Mouse (Mus musculus) splenic B cell, adult 2 months (primary cell): ENCODE measurements around the gene Fra10ac1.

Experiments
- DNase-seq: peaks from one replicate; pipeline ENCODE4 v3.0.0-alpha.2; 2011; ENCODE audit warnings: low read depth, low spot score
- H3K27me3 ChIP-seq: 2 replicates; pipeline ENCODE4 v1.6.1; 2012; ENCODE audit warnings: mild to moderate bottlenecking, low read length, moderate library complexity, mixed read lengths; ENCODE audit not compliant: control insufficient read depth, poor library complexity, insufficient read depth, severe bottlenecking
- H3K36me3 ChIP-seq: 2 replicates; pipeline ENCODE4 v1.6.1; 2012; ENCODE audit warnings: mild to moderate bottlenecking, low read length, moderate library complexity, mixed read lengths; ENCODE audit not compliant: control insufficient read depth, poor library complexity, insufficient read depth, severe bottlenecking

Gene Fra10ac1

DNA sequence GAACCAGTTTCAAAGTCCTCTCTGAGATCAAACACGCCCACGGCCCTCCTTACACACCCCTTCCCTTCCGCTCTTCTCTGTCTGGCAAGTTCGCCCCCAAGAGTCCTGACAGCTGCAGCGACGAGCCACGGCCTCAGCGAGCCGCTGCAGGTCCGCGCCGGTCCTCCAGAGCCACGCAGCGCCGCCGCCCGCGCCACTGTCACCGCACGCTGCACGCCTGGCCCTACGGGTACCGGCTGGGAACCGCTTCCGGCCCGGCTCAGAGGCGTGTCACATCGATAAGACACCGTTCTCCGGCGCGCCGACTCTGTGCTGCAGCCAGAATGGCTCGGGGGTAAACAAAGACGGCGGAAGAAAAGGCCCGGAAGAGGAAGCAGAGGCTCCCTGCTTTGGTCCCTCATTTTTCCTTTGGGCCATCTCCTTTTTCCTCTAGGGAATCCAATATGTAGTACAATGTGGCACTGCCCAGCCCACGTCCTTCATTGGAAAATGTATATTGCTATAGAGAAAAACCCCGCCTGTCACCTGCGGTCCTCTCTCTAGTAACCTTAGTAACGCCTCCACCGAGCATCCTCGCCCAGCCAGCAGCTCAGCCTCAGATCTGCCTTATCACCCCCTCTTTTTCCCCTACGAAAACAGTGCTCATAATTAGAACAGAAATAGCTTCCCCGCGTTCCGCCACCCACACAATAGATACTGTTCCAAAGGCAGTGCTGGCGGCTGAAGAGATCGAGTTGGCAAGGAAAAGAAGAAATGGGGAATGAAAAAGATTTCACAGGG is at the start of gene Fra10ac1:
Gene Fra10ac1 (minus strand): TSS at position 252 of the 780 bp plus-strand sequence.
- peak; percentile 88 for DNase-seq
- no peaks in the 10 kb centered on the region for H3K36me3 ChIP-seq
- no peaks in the 10 kb centered on the region; the same call in 1 of the 2 replicates for H3K27me3 ChIP-seq

DNA sequence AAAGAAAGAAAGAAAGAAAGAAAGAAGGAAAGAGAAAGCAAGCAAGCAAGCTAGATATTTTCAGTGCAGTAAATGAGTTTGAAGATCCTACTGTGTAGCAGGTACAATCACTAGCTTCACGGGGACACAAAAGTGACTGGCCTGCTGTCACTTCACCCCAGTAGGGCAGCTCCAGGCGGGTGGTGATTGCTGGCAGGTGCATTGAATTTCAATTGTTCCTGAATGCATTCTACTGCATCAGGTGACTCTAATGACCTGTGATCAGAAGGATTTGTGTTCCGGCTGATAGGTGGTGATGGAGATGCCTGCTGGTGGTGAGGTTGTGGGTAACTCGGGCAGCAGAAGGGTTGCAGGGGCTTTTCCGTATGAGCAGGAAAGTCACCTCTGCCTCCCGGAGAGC is 47.1 kb upstream of the Fra10ac1 start:
- DNase-seq: no peak
- Histone ChIP-seq H3K27me3 (no peaks in the 10 kb centered on the region; the same call in 1 of the 2 replicates), H3K36me3 (no peaks in the 10 kb centered on the region)

DNA sequence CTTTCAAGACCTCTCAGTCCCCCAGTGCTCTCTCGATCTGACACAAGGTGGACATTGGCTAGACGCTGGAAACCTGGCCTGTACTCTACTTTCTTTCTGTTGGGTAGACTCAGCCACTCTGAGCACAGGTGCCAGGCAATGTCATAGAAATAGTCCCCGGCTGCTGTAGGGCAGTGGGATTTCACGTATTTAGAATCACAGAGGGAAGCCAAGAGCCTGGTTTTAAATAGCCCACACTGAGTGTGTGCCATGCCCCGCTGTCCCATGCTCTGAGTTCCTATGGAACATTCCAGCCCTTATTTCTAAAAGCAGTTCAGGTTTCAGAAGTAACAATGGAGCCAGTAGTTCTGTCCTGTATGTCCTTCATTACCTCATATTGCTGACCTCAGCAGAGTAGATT is 43.5 kb upstream of the Fra10ac1 start:
- no peak for DNase-seq
- no peaks in the 10 kb centered on the region for H3K36me3 ChIP-seq

DNA sequence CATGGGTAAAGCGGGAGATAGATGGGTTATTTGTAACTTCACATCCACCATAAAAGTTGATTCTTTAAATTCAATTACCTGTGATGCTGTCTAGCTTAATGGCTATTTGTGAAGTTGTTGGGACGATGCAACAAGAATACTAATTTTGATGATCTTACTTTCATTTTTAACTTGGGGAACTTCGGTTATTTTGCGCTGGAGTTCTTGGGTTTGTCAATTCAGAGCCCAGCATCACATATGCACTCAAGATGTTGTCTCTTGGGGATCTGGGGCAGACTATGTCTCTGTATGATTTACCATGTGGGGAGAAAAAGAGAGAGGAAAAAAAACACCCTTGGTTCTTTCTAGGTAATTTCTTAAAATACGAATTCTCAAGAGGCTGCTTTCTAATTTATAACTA is 41.8 kb upstream of the Fra10ac1 start:
- no peak for DNase-seq
- Histone ChIP-seq H3K27me3 (no peaks in the 10 kb centered on the region; the same call in 1 of the 2 replicates), H3K36me3 (no peaks in the 10 kb centered on the region)

More for the DNA sequence above, 43.5 kb upstream of the Fra10ac1 start:
- no peaks in the 10 kb centered on the region; the same call in 1 of the 2 replicates for H3K27me3 ChIP-seq

DNA sequence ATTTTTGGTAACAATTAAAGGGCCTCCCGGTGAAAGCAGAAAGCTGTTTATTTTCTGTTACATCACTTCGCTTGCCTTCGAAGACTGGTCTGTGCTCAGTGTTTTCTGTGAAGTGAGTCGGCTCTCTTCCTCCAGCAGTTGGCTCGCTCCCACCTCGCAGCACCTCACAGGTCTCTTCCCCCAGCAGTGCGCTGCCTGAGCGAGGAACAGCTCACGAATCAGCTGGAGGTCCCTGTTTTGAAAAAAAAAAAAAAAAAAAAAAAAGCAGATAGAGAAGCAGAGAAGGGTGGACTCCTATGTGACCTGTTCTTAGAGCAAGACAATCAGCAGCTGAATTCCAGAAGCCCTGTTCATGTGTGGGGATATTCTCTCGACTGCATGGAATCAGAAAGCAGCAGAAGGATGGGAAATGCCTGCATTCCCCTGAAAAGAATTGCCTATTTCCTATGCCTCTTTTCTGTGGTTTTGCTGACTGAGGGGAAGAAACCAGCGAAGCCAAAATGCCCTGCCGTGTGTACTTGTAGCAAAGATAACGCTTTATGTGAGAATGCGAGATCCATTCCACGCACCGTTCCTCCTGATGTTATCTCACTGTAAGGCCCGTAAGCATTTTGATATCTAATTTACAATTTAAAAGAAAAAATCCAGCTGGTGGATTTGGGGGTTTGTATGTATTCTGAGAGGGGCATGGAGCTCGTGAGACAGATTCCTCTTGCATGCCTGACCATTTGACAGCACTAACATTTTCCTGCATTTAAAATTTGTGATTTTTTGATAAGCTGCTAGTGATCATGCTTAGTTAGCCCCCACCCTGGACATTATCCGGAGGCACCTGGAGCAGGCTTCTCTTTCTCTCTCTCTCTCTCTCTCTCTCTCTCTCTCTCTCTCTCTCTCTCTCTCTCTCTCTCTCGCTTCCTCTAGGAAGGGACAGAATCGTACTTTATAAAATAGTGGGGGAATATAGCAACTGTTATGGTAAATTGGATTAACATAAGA is 40.8 kb upstream of the Fra10ac1 start, which contains the start of gene Lgi1:
Gene Lgi1 (plus strand): TSS at position 32 of the 996 bp plus-strand sequence.
- no peak for DNase-seq
- no peaks in the 10 kb centered on the region; the same call in 1 of the 2 replicates for H3K27me3 ChIP-seq
- H3K36me3 ChIP-seq: no peaks in the 10 kb centered on the region

DNA sequence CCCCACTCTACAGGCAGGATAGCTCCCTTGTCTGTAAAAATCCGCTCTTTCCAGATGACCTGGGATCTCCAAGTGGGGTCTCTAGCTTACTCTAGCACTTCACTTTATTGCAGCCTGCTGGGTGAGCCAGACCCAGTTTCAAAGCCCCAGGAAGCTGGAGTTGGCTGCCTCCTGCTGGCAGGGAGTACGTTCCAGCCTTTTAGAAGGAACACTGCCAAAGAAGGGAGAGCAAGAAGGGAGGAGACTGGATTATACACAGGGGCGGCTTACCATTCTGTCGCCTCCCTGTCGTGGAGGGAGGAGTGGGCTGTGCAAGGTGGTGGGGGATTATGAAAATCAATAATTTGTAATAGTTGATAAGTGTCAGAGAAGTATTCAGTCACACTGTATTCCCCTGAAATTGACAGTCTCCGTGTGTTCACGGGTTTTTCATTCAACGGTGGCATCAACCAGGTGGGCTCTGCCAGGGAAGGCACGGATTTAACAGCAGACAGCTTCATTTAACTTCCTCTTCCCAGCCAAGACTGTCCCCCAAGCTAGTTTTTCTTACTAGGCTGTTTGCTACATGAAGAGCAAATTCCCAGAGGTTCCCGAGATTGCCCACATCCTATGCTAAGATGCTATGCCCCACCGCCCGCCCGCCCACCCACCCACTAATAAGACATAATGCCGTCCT is 40.0 kb upstream of the Fra10ac1 start:
- no peak for DNase-seq
- Histone ChIP-seq H3K36me3 (no peaks in the 10 kb centered on the region), H3K27me3 (no peaks in the 10 kb centered on the region; the same call in 1 of the 2 replicates)

DNA sequence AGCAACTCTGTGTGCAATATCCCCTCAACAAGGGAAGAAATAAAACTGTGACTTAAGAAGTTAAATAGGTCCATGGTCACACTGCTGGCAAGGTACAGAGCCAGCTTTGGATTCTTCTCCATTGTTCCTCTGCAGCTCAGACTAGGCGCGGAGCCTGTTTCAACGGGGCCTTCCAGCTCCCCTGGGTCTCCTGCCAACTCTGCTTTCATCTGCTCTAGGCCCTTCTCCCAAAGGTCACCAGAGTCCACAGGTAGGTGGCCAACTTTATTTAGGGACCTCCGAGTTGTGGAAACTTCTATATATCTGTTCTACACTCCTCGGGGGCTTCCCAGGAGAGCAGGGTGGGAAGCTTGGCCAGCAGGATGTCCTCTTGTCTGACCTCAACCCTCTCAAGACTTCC is 37.4 kb upstream of the Fra10ac1 start:
- no peak for DNase-seq
- Histone ChIP-seq H3K36me3 (no peaks in the 10 kb centered on the region), H3K27me3 (no peaks in the 10 kb centered on the region)

DNA sequence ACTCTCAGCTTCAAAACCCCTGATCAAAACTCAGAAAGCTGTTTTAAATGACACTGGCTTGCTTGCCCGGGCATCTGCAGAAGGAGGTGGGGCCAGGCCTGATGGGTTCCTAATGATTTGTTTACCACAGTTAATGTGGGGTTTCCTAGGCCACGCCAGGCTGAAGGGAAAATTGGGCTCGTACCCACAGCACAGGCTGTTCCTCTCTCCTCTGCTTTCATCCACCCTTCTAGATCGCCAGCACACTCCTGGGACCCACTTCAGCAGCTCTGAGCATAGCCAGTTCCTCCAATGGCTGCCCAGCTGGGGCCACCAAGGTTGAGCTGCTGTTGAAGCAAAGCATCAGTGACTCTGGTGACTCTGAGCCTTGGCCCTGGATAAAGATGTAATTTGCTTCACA is 36.4 kb upstream of the Fra10ac1 start:
- Histone ChIP-seq H3K27me3 (no peaks in the 10 kb centered on the region), H3K36me3 (no peaks in the 10 kb centered on the region)
- no peak for DNase-seq

DNA sequence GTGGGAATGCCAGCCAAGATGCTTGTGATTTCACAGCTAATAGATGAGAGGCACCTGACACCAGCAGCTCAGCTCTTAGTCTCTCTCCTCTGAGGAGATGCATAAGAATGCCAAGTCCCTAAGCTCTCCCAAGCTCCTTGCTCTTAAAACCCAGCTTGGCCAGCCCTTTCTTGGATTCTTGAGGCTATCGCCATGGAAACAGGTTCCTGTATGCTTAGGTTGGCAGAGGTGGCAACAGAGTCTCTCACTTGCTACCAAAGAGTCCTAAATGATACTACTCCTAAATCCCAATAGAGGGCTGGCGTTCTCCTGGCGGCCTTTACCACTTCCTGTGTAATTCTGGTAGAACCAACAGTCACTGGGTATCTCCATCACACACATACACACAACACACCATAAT is 35.5 kb upstream of the Fra10ac1 start:
- H3K36me3 ChIP-seq: no peaks in the 10 kb centered on the region
- no peaks in the 10 kb centered on the region for H3K27me3 ChIP-seq
- no peak for DNase-seq

DNA sequence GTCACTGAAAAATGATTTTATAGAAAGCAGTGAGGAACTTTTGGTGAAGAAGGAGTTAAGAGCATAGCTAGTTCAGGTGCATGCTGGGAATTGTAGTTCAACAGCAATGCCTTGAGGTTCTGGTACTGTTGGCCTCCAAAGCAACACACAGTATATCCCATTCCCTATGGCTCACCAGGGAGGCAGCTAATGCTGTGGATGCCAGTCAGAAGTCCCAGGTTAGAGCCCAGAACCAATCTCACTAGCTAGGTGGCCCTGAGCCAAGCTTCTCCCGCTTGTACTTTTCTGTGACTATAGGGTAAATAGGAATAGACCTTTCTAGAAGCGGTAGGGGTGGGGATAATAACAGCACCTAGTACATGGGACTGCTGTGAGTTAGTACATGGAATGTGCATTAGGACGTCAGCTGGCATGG is 34.7 kb upstream of the Fra10ac1 start:
- no peaks in the 10 kb centered on the region for H3K27me3 ChIP-seq
- H3K36me3 ChIP-seq: no peaks in the 10 kb centered on the region
- DNase-seq: no peak

DNA sequence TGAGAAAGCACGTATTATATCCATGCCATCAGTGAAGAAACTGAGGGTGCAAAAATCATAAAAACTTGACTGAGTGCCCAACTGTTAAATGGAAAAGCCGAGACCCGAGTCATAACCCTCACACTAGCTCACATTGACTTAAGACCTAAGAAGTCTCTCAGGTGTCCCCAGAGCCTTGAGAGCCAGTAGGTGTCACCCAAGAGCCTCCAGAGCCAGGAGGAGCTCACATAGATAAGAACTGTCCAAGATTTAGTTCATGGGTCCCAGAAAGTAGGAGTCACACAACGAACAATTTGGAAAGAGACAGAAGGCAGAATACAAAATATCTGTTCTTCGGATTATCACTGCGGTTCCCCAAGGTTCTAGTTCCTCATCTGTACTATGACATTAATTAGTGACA is 29.8 kb upstream of the Fra10ac1 start:
- no peaks in the 10 kb centered on the region for H3K36me3 ChIP-seq
- peak; percentile 18 for DNase-seq
- H3K27me3 ChIP-seq: no peaks in the 10 kb centered on the region

DNA sequence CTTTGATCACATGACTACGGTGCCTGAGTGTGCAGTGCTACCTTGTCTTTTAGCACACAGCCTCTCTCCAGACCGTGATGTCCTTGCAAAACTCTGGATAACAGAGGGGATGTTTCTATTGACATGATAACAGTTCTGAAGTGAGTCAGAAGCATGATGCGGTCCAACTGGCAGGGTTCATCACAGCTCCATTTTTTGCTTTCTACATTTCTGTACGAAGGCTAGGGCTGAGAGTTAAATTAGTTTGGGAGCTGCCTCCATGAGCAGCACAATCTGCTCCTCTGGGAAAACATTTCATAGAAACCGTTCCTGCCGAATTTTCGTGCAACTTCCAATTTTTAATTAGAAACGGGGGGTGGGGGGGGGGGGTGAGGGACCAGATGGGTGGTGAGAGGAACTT is 25.7 kb upstream of the Fra10ac1 start:
- Histone ChIP-seq H3K36me3 (no peaks in the 10 kb centered on the region), H3K27me3 (no peaks in the 10 kb centered on the region)
- no peak for DNase-seq

DNA sequence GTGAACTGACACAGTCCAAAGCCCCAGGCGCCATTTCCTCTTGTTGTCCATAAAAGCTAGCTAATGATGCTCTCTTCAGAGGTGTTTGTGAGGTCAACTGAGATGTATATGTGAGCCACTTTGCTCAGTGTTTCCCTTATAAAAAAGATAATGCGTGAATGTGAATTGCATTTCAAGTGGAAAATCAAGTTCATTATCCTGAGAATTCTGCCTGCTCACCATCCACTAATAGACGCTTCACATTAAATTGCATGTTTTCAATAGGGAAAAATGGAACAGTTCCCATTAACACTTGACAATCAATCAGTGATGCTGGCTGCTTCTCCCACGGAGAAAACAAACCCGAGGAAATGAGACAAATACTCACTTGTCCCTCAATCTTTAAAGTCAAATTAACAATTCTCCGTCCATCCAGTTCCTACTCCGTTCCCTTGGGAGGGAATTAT is 22.2 kb upstream of the Fra10ac1 start:
- H3K27me3 ChIP-seq: no peaks in the 10 kb centered on the region
- DNase-seq: no peak
- H3K36me3 ChIP-seq: no peaks in the 10 kb centered on the region

DNA sequence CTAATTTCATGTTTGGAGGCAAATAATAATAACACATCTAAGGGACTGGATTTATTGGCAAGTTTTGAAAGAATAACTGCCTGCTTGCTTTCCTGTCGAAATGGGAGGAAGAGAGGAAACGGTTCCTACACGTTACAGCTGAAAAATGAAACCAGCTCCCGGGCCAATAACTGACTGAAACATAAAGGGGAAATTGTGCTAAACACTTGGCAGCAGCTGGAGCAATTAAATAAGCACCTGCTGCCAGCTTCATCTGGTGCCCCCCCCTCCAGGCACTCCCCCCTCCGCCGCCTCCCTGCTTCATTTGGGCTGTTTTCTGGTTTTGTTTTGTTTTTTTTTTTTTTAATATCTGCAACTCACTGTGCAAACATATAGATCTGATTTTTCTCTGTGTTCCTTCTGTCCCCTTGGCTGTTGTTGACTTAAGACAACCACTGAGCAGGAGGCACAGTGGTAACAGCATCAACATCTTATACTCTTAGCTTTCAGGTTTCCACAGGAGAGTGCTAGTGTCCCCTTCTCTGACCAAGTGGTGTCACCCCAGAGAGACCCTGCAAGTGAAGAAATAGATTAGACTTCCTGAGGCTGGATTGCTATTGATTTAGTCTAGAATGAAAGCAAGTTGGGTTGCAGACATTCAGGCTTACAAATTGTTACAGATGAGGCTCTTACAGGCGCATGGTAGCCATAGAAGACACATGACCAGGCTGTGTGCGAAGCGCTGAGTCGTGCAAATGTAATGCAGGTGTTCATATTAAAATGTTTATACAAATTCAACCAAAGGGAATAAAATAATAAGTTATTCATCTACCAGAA is 21.6 kb upstream of the Fra10ac1 start:
- Histone ChIP-seq H3K27me3 (no peaks in the 10 kb centered on the region), H3K36me3 (no peaks in the 10 kb centered on the region)
- DNase-seq: no peak
